Mouse (Mus musculus): ENCODE measurements around the gene Cd200.
"Not testable (repeated sequence)": the region's sequence is repeated elsewhere in the genome, so short reads cannot be mapped to it uniquely, and the experiment has no call there.

Gene Cd200

GRCm38 (mm10) chr16:45408425-45409063 lies at the start of gene Cd200:
Cd200 (minus strand) TSS chr16:45409053.
- peak; percentile 19 to 58 for DNase-seq (ENCODE audit: low spot score in 2 of 2)

GRCm38 (mm10) chr16:45454762-45455161 lies 45.9 kb upstream of the Cd200 start:
- DNase-seq (ENCODE audit: low spot score in 2 of 2): no peak

DNA sequence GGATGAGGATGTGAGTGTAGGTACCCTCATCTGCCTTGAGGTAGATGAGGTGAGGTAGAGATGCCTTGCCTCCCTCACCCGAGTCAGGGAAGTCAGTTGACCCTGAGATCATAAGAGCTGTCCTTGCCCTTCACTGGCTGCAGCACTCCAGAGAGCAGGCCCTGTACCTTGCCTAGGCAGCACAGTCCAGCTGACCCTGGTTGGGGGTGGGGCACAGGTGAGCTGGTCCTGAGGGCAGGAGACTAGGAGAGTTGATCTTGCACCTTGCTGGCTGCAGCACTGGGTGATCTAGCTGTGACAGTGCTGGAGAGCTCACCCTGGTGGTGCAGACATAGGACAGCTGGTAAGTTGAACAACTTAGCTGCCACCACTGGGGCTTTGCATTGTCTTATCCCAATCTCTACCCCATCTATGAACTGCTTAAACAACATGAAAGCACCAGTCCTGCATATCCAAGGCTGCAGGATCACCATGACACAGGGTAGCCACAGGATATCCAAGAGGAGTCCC lies 28.4 kb upstream of the Cd200 start:
- no peak for DNase-seq (ENCODE audit: low spot score in 2 of 2)

DNA sequence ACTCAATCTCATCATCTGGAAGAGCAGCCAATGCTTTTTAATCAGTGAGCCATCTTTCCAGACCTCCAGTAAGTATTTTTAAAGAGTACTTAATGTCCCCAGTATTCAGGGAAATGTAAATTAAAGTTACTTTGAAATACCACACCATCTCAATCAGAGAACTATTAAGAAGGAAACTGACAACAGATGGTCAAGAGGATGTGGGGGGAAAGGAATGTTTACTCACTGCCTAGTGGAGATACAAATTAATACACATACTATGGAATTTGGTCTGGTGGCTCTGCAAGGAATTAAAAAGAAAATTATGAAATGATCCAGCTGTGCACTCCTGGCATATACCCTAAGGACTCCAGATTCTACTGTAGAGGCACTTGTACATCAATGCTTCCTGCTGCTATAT lies 26.7 kb upstream of the Cd200 start:
- no peak for DNase-seq (ENCODE audit: low spot score in 2 of 2)

- DNase-seq (ENCODE audit: low spot score in 2 of 2): no peak
Measured at GRCm38 (mm10) chr16:45427651-45428050, 18.8 kb upstream of the Cd200 start.

- DNase-seq (ENCODE audit: low spot score in 2 of 2): no peak
Measured at GRCm38 (mm10) chr16:45413497-45413896, 4.6 kb upstream of the Cd200 start.

GRCm38 (mm10) chr16:45409064-45409446 lies 202 bp upstream of the Cd200 start:
- DNase-seq (ENCODE audit: low spot score in 2 of 2): not testable (repeated sequence)

- DNase-seq (ENCODE audit: low spot score in 2 of 2): no peak
Measured at GRCm38 (mm10) chr16:45407645-45408400, 1.0 kb downstream of the Cd200 start.

DNA sequence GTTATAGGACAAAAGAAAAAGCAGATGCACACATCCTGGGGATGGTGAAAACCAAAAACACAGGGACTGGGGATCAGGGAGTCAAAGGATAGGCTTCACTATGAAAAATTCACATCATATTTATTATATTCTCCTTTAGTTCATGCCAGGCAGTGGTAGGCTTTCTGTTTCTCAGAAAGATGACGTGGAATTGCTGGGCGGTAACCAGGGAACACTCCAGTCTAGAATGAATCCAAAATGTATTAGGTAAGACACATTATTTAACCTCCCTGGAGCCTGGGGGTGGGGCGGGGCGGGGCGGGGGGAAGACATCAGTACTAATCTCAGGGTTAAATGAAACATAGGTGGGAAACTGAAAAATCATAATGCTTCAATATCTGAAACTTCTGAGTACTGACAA lies 1.8 kb downstream of the Cd200 start:
- DNase-seq (ENCODE audit: low spot score in 2 of 2): no peak

GRCm38 (mm10) chr16:45402951-45403350 lies 5.9 kb downstream of the Cd200 start:
- no peak for DNase-seq (ENCODE audit: low spot score in 2 of 2)

GRCm38 (mm10) chr16:45402036-45402435 lies 6.8 kb downstream of the Cd200 start:
- no peak for DNase-seq (ENCODE audit: low spot score in 2 of 2)

DNA sequence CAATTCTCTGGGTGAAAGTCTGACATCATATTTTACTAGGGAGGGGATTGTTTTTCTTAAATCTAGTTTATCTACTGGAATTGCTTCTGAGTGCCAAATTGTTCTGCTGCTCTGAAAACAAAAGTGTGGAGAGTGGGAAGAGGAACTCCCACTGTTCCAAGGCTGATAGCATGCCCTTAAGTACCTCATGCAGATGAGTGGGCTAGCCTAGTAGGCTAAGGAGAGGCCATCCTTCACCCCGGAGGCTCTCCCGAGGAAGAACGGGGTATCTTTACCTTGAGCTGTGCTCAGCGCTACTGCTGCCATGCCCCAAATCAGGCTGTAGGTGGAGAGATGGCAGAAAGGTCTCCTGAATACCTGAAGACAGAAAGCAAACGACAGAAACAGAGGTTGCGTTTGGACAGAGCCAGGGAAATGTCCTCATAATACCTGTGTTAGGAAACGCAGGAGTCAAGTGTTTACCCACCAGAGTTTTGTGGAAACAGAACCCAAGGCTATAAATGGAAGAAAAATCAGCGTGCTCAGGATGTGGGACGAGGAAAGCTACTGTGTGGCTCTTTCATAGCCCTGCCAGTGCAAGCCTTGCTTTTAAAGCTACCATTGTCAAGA lies 8.8 kb downstream of the Cd200 start:
- DNase-seq (ENCODE audit: low spot score in 2 of 2): no peak

DNA sequence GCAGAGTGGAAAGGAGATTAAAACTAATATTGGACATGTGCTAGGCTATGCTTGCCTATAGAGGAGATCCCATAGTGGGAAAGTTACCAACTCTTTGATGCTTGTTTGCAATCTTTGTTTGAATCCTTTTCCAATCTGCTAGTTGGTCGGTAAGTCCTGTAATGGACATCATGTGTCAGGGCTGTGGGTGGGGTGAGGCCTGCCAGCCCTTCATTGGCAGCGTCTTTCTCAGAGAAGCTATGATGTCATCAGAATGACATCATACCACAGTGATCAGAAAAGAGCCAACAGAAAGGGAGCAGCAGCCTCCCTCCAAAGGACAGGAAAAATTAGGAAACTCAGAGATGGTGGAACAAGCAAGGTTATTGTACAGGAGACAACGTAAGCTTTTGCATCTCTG lies 9.4 kb downstream of the Cd200 start:
- no peak for DNase-seq (ENCODE audit: low spot score in 2 of 2)

- no peak for DNase-seq (ENCODE audit: low spot score in 2 of 2)
Measured at GRCm38 (mm10) chr16:45397440-45397839, 11.4 kb downstream of the Cd200 start.

DNA sequence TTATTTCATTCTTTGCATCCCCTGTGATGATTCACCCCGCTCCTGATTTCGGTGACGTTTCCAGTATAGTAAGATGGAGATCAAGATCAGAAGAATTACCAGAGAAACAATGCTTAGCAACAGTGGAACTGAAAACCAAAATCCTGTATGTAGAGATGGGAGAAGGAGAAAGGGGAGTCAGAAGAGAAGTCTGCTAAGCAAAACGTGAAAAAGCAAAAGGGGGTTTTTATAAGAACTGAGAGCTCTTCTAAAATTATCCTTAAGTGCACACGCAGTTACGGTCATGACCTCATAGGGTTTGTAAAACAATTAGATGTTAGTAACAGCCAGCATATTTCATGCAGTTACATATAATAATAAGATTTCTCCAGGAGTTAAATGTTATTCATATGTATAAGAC lies 16.6 kb downstream of the Cd200 start:
- DNase-seq (ENCODE audit: low spot score in 2 of 2): no peak

GRCm38 (mm10) chr16:45391680-45392079 lies 17.2 kb downstream of the Cd200 start:
- no peak for DNase-seq (ENCODE audit: low spot score in 2 of 2)

- DNase-seq (ENCODE audit: low spot score in 2 of 2): no peak
Measured at GRCm38 (mm10) chr16:45390286-45390956, 18.4 kb downstream of the Cd200 start.

GRCm38 (mm10) chr16:45389833-45390232 lies 19.0 kb downstream of the Cd200 start:
- DNase-seq (ENCODE audit: low spot score in 2 of 2): no peak

DNA sequence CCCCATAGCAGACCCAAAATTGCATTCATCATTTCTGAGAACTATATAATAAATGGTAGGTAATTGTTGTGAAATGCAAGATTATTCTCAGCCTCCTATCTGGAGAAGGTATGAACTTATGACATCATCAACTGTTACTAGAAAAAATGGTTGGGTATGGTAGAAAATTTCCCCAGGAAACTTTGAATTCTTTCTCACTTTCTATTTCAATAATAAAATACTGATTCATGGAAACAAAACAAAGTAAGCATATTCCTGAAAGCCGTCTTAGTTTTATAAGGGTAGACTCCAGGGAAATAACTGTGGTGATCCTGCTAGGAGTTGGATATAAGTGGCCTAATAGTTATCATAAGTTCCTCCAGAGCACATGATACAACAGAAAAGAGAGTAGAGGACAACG lies 19.8 kb downstream of the Cd200 start:
- DNase-seq (ENCODE audit: low spot score in 2 of 2): no peak

DNA sequence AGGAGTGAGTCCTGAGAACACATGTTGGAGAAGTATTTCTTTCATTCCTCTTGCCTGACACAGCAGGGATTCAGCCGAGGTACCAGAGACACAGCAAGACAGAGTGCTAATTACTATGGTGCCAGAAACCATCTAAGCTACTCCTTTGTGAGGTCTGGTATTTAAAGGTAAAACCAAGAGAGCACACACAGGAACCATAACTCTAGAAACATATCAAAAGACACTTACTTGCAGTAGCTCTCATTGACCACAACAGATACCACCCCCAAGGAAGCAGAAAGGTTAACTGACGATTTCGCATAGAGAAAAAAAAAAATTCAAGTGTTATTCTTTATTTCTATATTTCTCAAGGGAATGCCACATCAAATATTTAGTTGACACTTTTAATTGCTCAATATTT lies 27.0 kb downstream of the Cd200 start:
- no peak for DNase-seq (ENCODE audit: low spot score in 2 of 2)

DNA sequence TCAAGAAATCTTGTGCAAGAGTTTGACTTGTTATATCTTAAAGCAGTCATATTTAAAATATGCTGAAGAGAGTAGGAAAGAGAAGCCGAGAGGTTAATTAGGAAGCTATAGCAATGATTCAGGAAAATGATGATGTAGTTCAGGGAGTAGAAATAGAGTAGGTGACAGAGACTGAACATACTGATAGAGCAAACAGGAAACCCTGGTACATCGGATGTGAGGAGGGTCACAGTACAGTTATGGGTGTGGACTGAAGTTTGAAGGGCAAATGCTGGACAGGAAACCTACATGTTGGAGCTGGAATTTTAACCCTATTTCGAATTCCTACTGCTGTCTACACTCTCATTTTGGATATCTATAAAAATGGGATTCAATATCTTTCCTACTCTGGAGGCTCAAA lies 29.9 kb downstream of the Cd200 start:
- no peak for DNase-seq (ENCODE audit: low spot score in 2 of 2)

Measured in left cerebral cortex, adult 9 months (tissue).